Mouse (Mus musculus) stomach, embryonic 16.5 days (tissue): ENCODE measurements around the gene Stim1. TPM values are rescaled to one million over a fixed set of nuclear protein-coding genes. Genes with fewer than 3 reads are reported as not detected.

Source experiments
- ATAC-seq: fragments of 200-750 bp; cut with Nextera tagmentation; 2 replicates; pipeline ENCODE4 v1.8.0; 2017; ENCODE audit warnings: moderate number of reproducible peaks, moderate TSS enrichment; ENCODE audit not compliant: insufficient read depth, low FRiP score
- H3K27ac ChIP-seq: fragments of 300-500 bp; sonication (generic); 2 replicates; pipeline ENCODE4 v1.5.1; 2014; ENCODE audit warnings: low read length
- H3K27me3 ChIP-seq: fragments of 300-500 bp; sonication (generic); 2 replicates; pipeline ENCODE4 v1.6.1; 2014; ENCODE audit warnings: low read length, control low read depth, mixed read lengths; ENCODE audit not compliant: control insufficient read depth, insufficient read depth
- H3K36me3 ChIP-seq: fragments of 300-500 bp; sonication (generic); 2 replicates; pipeline ENCODE4 v1.6.1; 2014; ENCODE audit warnings: low read length; ENCODE audit not compliant: control insufficient read depth, insufficient read depth
- H3K4me1 ChIP-seq: fragments of 300-500 bp; sonication (generic); 2 replicates; pipeline ENCODE4 v1.6.1; 2014; ENCODE audit warnings: low read length, control low read depth, mixed read lengths; ENCODE audit not compliant: control insufficient read depth, insufficient read depth
- H3K4me2 ChIP-seq: fragments of 300-500 bp; sonication (generic); 2 replicates; pipeline ENCODE4 v1.6.1; 2014; ENCODE audit warnings: low read depth, low read length, mixed read lengths
- H3K4me3 ChIP-seq: fragments of 300-500 bp; sonication (generic); replicated peaks from 2 replicates; pipeline ENCODE4 v1.5.1; 2014; ENCODE audit warnings: mild to moderate bottlenecking, low read length
- H3K9ac ChIP-seq: fragments of 300-500 bp; sonication (generic); 2 replicates; pipeline ENCODE4 v1.6.1; 2014; ENCODE audit warnings: low read length
- H3K9me3 ChIP-seq: fragments of 300-500 bp; sonication (generic); replicated peaks from 2 replicates; pipeline ENCODE4 v1.6.1; 2016; ENCODE audit warnings: low read length, control low read depth; ENCODE audit not compliant: control insufficient read depth
- WGBS: fragments of 180-500 bp; shearing (Covaris S2); extraction: QIAGEN DNeasy Blood & Tissue Kit; methylation state at CpG from one replicate; pipeline ENCODE4 v1.1.7; 2014; 5-methylcytosine and 5-hydroxymethylcytosine counted together
- polyA plus RNA-seq: library from polyadenylated mRNA; unstranded; fragments of >200 nt; fragmentation: Nextera tagmentation; extraction: Ambion mirVana; gene quantifications from 2 replicates; pipeline ENCODE4 v1.2.1, GENCODE M21; 2015

Stim1 gene
- polyA plus RNA-seq, result 33.7 and 36.1 TPM in 2 replicates

GRCm38 (mm10) chr7:102267601-102268394, at the start of gene Stim1:
TSS of gene Stim1 (plus strand) at chr7:102267806.
- peak within 1 kb of the TSS; percentile 79 for H3K9ac ChIP-seq
- peak within 1 kb of the TSS; percentile 82 for H3K4me2 ChIP-seq
- peak; percentile 93 for ATAC-seq
- peaks cover 21% of the 10 kb centered on the region; the same call in 1 of the 2 replicates for H3K4me1 ChIP-seq
- H3K36me3 ChIP-seq, result no peaks in the 10 kb centered on the region
- H3K27ac ChIP-seq, result peak within 1 kb of the TSS; percentile 79
- no peaks in the 10 kb centered on the region for H3K9me3 ChIP-seq
- H3K27me3 ChIP-seq, result no peaks in the 10 kb centered on the region
- under 1% methylated on average over 68 of the region's 73 CpGs for WGBS
- H3K4me3 ChIP-seq, result peak within 1 kb of the TSS; percentile 85

- Histone ChIP-seq H3K4me3 (peak overlapping the region; percentile 58; the same call in 1 of the 2 replicates), H3K9ac (no peak overlapping the region; the same call in 1 of the 2 replicates), H3K4me1 (peaks cover 13% of the 10 kb centered on the region; the same call in 1 of the 2 replicates), H3K27me3 (no peaks in the 10 kb centered on the region), H3K4me2 (peak overlapping the region; percentile 82), H3K36me3 (no peaks in the 10 kb centered on the region), H3K27ac (0 out of 2 replicates have a peak overlapping the region, but pooled peaks have one; percentile 55), H3K9me3 (no peaks in the 10 kb centered on the region)
- 40% methylated on average over 1 of the region's 1 CpGs for WGBS
- ATAC-seq, result no peak
Measured at GRCm38 (mm10) chr7:102221899-102222298, 45.7 kb upstream of the Stim1 start.

GRCm38 (mm10) chr7:102222336-102222735, 45.3 kb upstream of the Stim1 start:
- Histone ChIP-seq H3K27ac (peak overlapping the region; percentile 93), H3K4me1 (peaks cover 13% of the 10 kb centered on the region; the same call in 1 of the 2 replicates), H3K4me2 (peak overlapping the region; percentile 82), H3K27me3 (no peaks in the 10 kb centered on the region), H3K9me3 (no peaks in the 10 kb centered on the region), H3K9ac (peak overlapping the region; percentile 73), H3K4me3 (peak overlapping the region; percentile 58), H3K36me3 (no peaks in the 10 kb centered on the region)
- WGBS, result 0% methylated on average over 12 of the region's 13 CpGs
- ATAC-seq, result peak; percentile 61; the same call in 1 of the 2 replicates

GRCm38 (mm10) chr7:102222830-102223556, 44.6 kb upstream of the Stim1 start:
- no peaks in the 10 kb centered on the region for H3K27me3 ChIP-seq
- H3K27ac ChIP-seq, result peak overlapping the region; percentile 93
- ATAC-seq, result peak; percentile 83
- WGBS, result under 1% methylated on average over 31 of the region's 31 CpGs
- H3K4me1 ChIP-seq, result peaks cover 13% of the 10 kb centered on the region; the same call in 1 of the 2 replicates
- peak overlapping the region; percentile 73 for H3K9ac ChIP-seq
- no peaks in the 10 kb centered on the region for H3K9me3 ChIP-seq
- H3K4me3 ChIP-seq, result peak overlapping the region; percentile 58
- peak overlapping the region; percentile 82 for H3K4me2 ChIP-seq
- no peaks in the 10 kb centered on the region for H3K36me3 ChIP-seq

- peak overlapping the region; percentile 82 for H3K4me2 ChIP-seq
- no peaks in the 10 kb centered on the region for H3K27me3 ChIP-seq
- peak overlapping the region; percentile 58 for H3K4me3 ChIP-seq
- H3K27ac ChIP-seq, result peak overlapping the region; percentile 85
- peak; percentile 27 for ATAC-seq
- 0 out of 2 replicates have a peak, but pooled peaks cover 3% of the 10 kb centered on the region for H3K36me3 ChIP-seq
- 0 out of 2 replicates have a peak overlapping the region, but pooled peaks have one; percentile 24 for H3K9ac ChIP-seq
- H3K4me1 ChIP-seq, result peaks cover 13% of the 10 kb centered on the region; the same call in 1 of the 2 replicates
- no peaks in the 10 kb centered on the region for H3K9me3 ChIP-seq
- 67% methylated on average over 5 of the region's 5 CpGs for WGBS
Measured at GRCm38 (mm10) chr7:102223883-102224738, 43.5 kb upstream of the Stim1 start.

GRCm38 (mm10) chr7:102226051-102226450, 41.6 kb upstream of the Stim1 start:
- Histone ChIP-seq H3K27me3 (no peaks in the 10 kb centered on the region), H3K9me3 (no peaks in the 10 kb centered on the region), H3K4me3 (no peak overlapping the region), H3K4me1 (peaks cover 13% of the 10 kb centered on the region; the same call in 1 of the 2 replicates), H3K27ac (no peak overlapping the region), H3K4me2 (no peak overlapping the region), H3K9ac (no peak overlapping the region), H3K36me3 (0 out of 2 replicates have a peak, but pooled peaks cover 6% of the 10 kb centered on the region)
- no peak for ATAC-seq
- 89% methylated on average over 6 of the region's 6 CpGs for WGBS

- no peak overlapping the region for H3K27ac ChIP-seq
- H3K4me3 ChIP-seq, result no peak overlapping the region
- WGBS, result 66% methylated on average over 4 of the region's 4 CpGs
- ATAC-seq, result no peak
- H3K9ac ChIP-seq, result no peak overlapping the region
- H3K4me2 ChIP-seq, result no peak overlapping the region
- H3K36me3 ChIP-seq, result 0 out of 2 replicates have a peak, but pooled peaks cover 6% of the 10 kb centered on the region
- H3K27me3 ChIP-seq, result no peaks in the 10 kb centered on the region
- H3K9me3 ChIP-seq, result no peaks in the 10 kb centered on the region
- H3K4me1 ChIP-seq, result peaks cover 13% of the 10 kb centered on the region; the same call in 1 of the 2 replicates
Measured at GRCm38 (mm10) chr7:102228049-102228670, 39.4 kb upstream of the Stim1 start.

GRCm38 (mm10) chr7:102229814-102230213, 37.8 kb upstream of the Stim1 start:
- WGBS, result 91% methylated on average over 6 of the region's 6 CpGs
- no peak overlapping the region for H3K4me3 ChIP-seq
- no peak overlapping the region for H3K9ac ChIP-seq
- no peak overlapping the region for H3K4me2 ChIP-seq
- H3K27me3 ChIP-seq, result no peaks in the 10 kb centered on the region
- H3K36me3 ChIP-seq, result 0 out of 2 replicates have a peak, but pooled peaks cover 6% of the 10 kb centered on the region
- no peak for ATAC-seq
- no peak overlapping the region for H3K27ac ChIP-seq
- H3K9me3 ChIP-seq, result no peaks in the 10 kb centered on the region
- peaks cover 6% of the 10 kb centered on the region; the same call in 1 of the 2 replicates for H3K4me1 ChIP-seq
